Mouse (Mus musculus) hindbrain, postnatal 0 days (tissue): ENCODE data around the gene Git1. TPM values are rescaled to one million over a fixed set of nuclear protein-coding genes. Genes with fewer than 3 reads are reported as not detected.

Experiments used
- ATAC-seq: fragments of 200-750 bp; cut with Nextera tagmentation; 2 replicates; pipeline ENCODE4 v1.8.0; 2017; ENCODE audit warnings: mild to moderate bottlenecking, moderate TSS enrichment, moderate library complexity
- DNase-seq: peaks from one replicate; pipeline ENCODE4 v3.0.0-alpha.2; 2015; ENCODE audit warnings: low spot score
- H3K27ac ChIP-seq: fragments of 300-500 bp; sonication (generic); 2 replicates; pipeline ENCODE4 v1.5.1; 2014; ENCODE audit warnings: mild to moderate bottlenecking
- H3K27me3 ChIP-seq: fragments of 300-500 bp; sonication (generic); 2 replicates; pipeline ENCODE4 v1.6.1; 2014; ENCODE audit warnings: low read length, mixed read lengths; ENCODE audit not compliant: insufficient read depth
- H3K36me3 ChIP-seq: fragments of 300-500 bp; sonication (generic); 2 replicates; pipeline ENCODE4 v1.6.1; 2014; ENCODE audit warnings: low read length, mixed read lengths; ENCODE audit not compliant: insufficient read depth
- H3K4me1 ChIP-seq: fragments of 300-500 bp; sonication (generic); 2 replicates; pipeline ENCODE4 v1.6.1; 2014; ENCODE audit warnings: antibody characterized with exemption, low read length, mixed read lengths; ENCODE audit not compliant: insufficient read depth
- H3K4me2 ChIP-seq: fragments of 300-500 bp; sonication (generic); 2 replicates; pipeline ENCODE4 v1.6.1; 2014; ENCODE audit warnings: low read depth, mild to moderate bottlenecking, low read length, moderate library complexity, mixed read lengths
- H3K4me3 ChIP-seq: fragments of 300-500 bp; sonication (generic); 2 replicates; pipeline ENCODE4 v1.5.1; 2014; ENCODE audit warnings: low read length
- H3K9ac ChIP-seq: fragments of 300-500 bp; sonication (generic); replicated peaks from 2 replicates; pipeline ENCODE4 v1.6.1; 2014; ENCODE audit warnings: mild to moderate bottlenecking, low read length, moderate library complexity, mixed read lengths
- H3K9me3 ChIP-seq: fragments of 300-500 bp; sonication (generic); 2 replicates; pipeline ENCODE4 v1.6.1; 2016; ENCODE audit warnings: low read length, mixed read lengths
- CTCF ChIP-seq: IDR thresholded peaks from 2 replicates; pipeline ENCODE4 v1.5.1; 2016; ENCODE audit warnings: antibody characterized with exemption, control low read depth, low read depth
- WGBS: fragments of 180-500 bp; shearing (Covaris S2); extraction: QIAGEN DNeasy Blood & Tissue Kit; methylation state at CpG from one replicate; pipeline ENCODE4 v1.1.7; 2014; 5-methylcytosine and 5-hydroxymethylcytosine counted together
- polyA plus RNA-seq: library from polyadenylated mRNA; unstranded; fragments of >200 nt; fragmentation: Nextera tagmentation; extraction: Ambion mirVana; gene quantifications from 2 replicates; pipeline ENCODE4 v1.2.1, GENCODE M21; 2015
- total RNA-seq: library from RNA; depleted of rRNA; stranded (reverse); fragments of >200 nt; gene quantifications from 2 replicates; pipeline ENCODE4 v1.2.3, GENCODE M21; 2014

The Git1 gene
- total and polyA plus RNA-seq, 2 experiments from 2014 or later: 15.0 to 127 TPM

DNA sequence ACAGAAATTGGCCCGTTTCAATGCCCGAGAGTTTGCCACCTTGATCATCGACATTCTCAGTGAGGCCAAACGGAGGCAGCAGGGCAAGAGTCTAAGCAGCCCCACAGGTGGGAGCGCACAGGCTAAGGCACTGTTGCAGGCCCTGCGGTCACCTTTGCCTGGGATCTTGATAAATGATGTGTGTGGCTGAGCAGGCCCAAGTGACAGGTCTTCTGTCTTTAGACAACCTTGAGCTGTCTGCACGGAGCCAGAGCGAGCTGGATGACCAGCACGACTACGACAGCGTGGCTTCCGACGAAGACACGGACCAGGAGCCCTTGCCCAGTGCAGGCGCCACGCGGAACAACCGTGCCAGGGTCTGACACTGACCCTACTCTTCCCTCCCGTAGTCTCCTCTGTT is 11.0 kb downstream of the Git1 start:
- no peaks in the 10 kb centered on the region for H3K27me3 ChIP-seq
- peaks cover 53% of the 10 kb centered on the region for H3K36me3 ChIP-seq
- H3K27ac ChIP-seq: no peak overlapping the region
- 91% methylated on average over 19 of the region's 19 CpGs for WGBS
- no peaks in the 10 kb centered on the region for H3K9me3 ChIP-seq
- H3K4me3 ChIP-seq: no peak overlapping the region
- DNase-seq: no peak
- H3K9ac ChIP-seq: no peak overlapping the region
- peaks cover 9% of the 10 kb centered on the region; the same call in 1 of the 2 replicates for H3K4me1 ChIP-seq
- no peak for TF ChIP-seq CTCF
- ATAC-seq: no peak
- H3K4me2 ChIP-seq: no peak overlapping the region

GRCm38 (mm10) chr11:77505291-77505980 is 12.1 kb downstream of the Git1 start:
- Histone ChIP-seq H3K4me1 (peaks cover 9% of the 10 kb centered on the region; the same call in 1 of the 2 replicates), H3K4me2 (no peak overlapping the region), H3K36me3 (peaks cover 46% of the 10 kb centered on the region), H3K27ac (no peak overlapping the region), H3K27me3 (no peaks in the 10 kb centered on the region), H3K9ac (no peak overlapping the region), H3K9me3 (no peaks in the 10 kb centered on the region), H3K4me3 (no peak overlapping the region)
- WGBS: 90% methylated on average over 22 of the region's 22 CpGs
- ATAC-seq (no peak), DNase-seq (no peak)
- TF ChIP-seq CTCF: no peak

DNA sequence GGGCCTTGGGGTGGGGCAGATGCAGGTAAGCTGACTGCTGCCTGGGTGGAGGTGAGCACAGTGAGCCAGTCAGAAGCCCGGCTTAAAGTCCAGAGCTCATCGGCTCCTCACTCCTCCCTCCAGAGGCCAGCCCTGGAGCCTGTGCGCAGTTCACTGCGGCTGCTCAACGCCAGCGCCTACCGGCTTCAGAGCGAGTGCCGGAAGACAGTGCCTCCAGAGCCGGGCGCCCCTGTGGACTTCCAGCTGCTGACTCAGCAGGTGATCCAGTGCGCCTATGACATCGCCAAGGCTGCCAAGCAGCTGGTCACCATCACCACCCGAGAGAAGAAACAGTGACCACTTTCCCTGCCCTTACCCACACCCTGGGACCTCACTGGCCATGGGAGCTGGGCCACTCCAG is 12.9 kb downstream of the Git1 start:
- Histone ChIP-seq H3K27ac (no peak overlapping the region), H3K36me3 (peaks cover 46% of the 10 kb centered on the region), H3K4me3 (no peak overlapping the region), H3K4me1 (peaks cover 5% of the 10 kb centered on the region; the same call in 1 of the 2 replicates), H3K9me3 (no peaks in the 10 kb centered on the region), H3K27me3 (no peaks in the 10 kb centered on the region), H3K9ac (no peak overlapping the region), H3K4me2 (no peak overlapping the region)
- TF ChIP-seq CTCF: no peak
- WGBS: 81% methylated on average over 14 of the region's 14 CpGs
- ATAC-seq: no peak
- DNase-seq: no peak

- 78% methylated on average over 6 of the region's 6 CpGs for WGBS
- Histone ChIP-seq H3K4me1 (peaks cover 5% of the 10 kb centered on the region; the same call in 1 of the 2 replicates), H3K4me2 (no peak overlapping the region), H3K9ac (no peak overlapping the region), H3K27me3 (no peaks in the 10 kb centered on the region), H3K9me3 (no peaks in the 10 kb centered on the region), H3K4me3 (no peak overlapping the region), H3K27ac (no peak overlapping the region), H3K36me3 (peaks cover 46% of the 10 kb centered on the region)
- no peak for TF ChIP-seq CTCF
- DNase-seq: no peak
- no peak for ATAC-seq
Observed at GRCm38 (mm10) chr11:77506941-77507340, 13.6 kb downstream of the Git1 start.

- H3K9ac ChIP-seq: no peak overlapping the region
- H3K4me1 ChIP-seq: peaks cover 5% of the 10 kb centered on the region; the same call in 1 of the 2 replicates
- H3K4me3 ChIP-seq: no peak overlapping the region
- TF ChIP-seq CTCF: no peak
- no peak for DNase-seq
- 68% methylated on average over 4 of the region's 4 CpGs for WGBS
- H3K36me3 ChIP-seq: peaks cover 46% of the 10 kb centered on the region
- no peaks in the 10 kb centered on the region for H3K27me3 ChIP-seq
- H3K9me3 ChIP-seq: no peaks in the 10 kb centered on the region
- 0 out of 2 replicates have a peak, but pooled peaks have one; percentile 5 for ATAC-seq
- no peak overlapping the region for H3K4me2 ChIP-seq
- H3K27ac ChIP-seq: peak overlapping the region; percentile 4; the same call in 1 of the 2 replicates
Observed at GRCm38 (mm10) chr11:77507426-77507825, 14.1 kb downstream of the Git1 start.

DNA sequence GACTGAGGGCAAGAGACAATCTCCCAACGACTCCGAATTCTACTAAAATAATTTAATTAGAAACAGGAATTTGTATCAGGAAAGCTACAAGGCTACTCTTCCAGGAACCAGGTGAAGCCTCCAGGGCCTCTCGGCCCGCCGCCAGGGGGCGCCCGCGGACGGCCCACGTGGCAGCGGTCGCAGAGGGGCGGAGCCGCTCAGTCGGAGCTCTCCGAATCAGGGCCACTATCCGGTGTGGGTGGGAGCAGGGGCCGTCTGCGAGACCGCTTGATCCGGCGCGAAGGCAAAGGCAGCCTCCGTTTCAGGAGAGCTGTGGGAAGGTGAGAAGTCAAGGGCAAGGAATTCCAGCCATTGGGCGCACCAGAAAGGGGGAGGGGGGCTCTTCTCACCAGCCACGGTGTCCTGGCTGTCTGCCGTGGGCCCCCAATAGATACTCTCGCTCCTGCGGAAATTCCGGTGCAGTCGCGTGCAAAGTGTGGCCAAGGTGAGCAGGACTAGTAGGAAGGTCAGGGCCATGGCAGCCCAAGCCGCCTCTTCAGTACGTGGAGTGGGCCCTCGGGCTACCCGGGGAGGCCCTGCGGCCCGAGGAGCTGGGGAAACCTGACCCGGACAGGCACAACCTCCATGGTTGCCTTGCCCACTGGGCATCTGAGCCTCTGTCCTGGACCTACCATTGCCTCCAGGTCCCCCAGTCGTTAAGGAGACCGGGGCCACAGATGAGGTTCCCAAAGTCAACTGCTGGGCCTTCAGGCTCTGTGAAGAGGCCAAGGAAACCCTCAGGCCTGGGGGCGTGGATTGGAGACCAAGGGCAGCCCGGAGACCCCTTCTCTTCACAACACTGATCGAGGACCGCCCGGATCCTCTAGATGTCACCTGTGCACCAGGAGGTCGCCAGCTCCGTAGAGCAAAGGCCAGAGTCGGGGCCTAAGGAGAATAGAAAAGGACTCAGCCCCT is 15.0 kb downstream of the Git1 start:
- H3K27ac ChIP-seq: peak overlapping the region; percentile 4; the same call in 1 of the 2 replicates
- H3K36me3 ChIP-seq: peaks cover 38% of the 10 kb centered on the region
- ATAC-seq: peak; percentile 79
- peak overlapping the region; percentile 46 for H3K9ac ChIP-seq
- DNase-seq: peak; percentile 92
- peak overlapping the region; percentile 63 for H3K4me2 ChIP-seq
- H3K9me3 ChIP-seq: no peaks in the 10 kb centered on the region
- H3K4me3 ChIP-seq: peak overlapping the region; percentile 31
- WGBS: 21% methylated on average over 49 of the region's 49 CpGs
- H3K4me1 ChIP-seq: peaks cover 5% of the 10 kb centered on the region; the same call in 1 of the 2 replicates
- TF ChIP-seq CTCF: peak; percentile 65
- no peaks in the 10 kb centered on the region for H3K27me3 ChIP-seq
